Comparison of ENCODE assay signal across 22 mouse cellular contexts in the genomic region with DNA sequence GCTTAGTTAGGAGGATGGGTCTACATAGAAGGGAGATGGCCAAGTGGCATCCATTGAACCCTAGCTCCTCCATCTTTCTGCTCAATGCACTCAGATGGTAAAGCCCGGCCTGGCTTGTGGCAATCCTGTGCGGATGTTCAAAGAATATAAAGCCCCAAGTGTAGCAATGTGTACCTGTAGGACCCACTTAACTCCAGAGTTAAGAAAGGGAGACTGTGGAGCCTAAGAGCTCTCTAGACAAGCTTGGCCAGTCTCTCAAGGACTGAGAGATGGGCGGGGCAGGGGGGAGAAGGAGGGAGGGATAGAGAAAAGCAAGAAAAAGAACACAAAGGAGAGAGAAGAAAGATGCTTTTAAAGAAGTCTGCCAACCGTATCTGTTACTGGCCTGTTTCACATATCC. TPM values are rescaled to one million over a fixed set of nuclear protein-coding genes. Genes with fewer than 3 reads are reported as not detected.
DNase-seq lines count a peak whose midpoint lies in the region; ATAC-seq and TF ChIP-seq lines count a peak whose summit lies in the region.
"Had no signal": no experiment of that assay in that cellular context is flagged by ENCODE, and none has a peak within 500 bp of the region (broad histone marks: within the 10 kb centered on the region; RNA-seq: fewer than 3 reads in every experiment).

No protein-coding gene starts in this region.

- peak overlapping the region; percentile 21; the same call in 1 of the 2 replicates for H3K27ac ChIP-seq in lung, embryonic 14.5 days (ENCODE audit: low read depth)
- H3K27ac ChIP-seq in lung, embryonic 16.5 days (ENCODE audit: low read length) = no peak overlapping the region; the same call in 1 of the 2 replicates
- H3K27ac ChIP-seq in midbrain, embryonic 11.5 days (ENCODE audit: low read depth, low read length) = no peak overlapping the region
- no peak overlapping the region for H3K27ac ChIP-seq in midbrain, embryonic 16.5 days (ENCODE audit: low read length)
- H3K27ac ChIP-seq: embryonic facial prominence, embryonic 13.5 days; embryonic facial prominence, embryonic 15.5 days; forebrain, embryonic 10.5 days; forebrain, embryonic 12.5 days had no signal

- ATAC-seq in lung, embryonic 14.5 days (ENCODE audit: insufficient read depth) = peak; percentile 65; the same call in 1 of the 2 replicates
- peak; percentile 86 for ATAC-seq in lung, embryonic 16.5 days (ENCODE audit: low read depth)
- ATAC-seq in midbrain, embryonic 11.5 days (ENCODE audit: low FRiP score) = no peak
- no peak for ATAC-seq in midbrain, embryonic 16.5 days
- ATAC-seq: forebrain, embryonic 14.5 days had no signal

- TF ChIP-seq POLR2A in lung, adult 2 months (IDR thresholded peaks at IDR 0.05; ENCODE audit: borderline replicate concordance, extremely low read depth, low read depth, low read length) = no peak

- DNase-seq in lung, embryonic 14.5 days = peak; percentile 40
- DNase-seq in lung, postnatal 36 days = no peak
- no peak for DNase-seq in lung, adult 2 months
- peak; percentile 37 for DNase-seq in midbrain, embryonic 11.5 days (ENCODE audit: low spot score, missing footprints)
- DNase-seq: adrenal gland, adult 2 months; adrenal gland, postnatal 10 days; adrenal gland, postnatal 25 days; cerebellum, adult 11 months; cerebellum, adult 18-20 months; cerebellum, adult 8-10 months; cerebellum, adult 9-11 months; cerebellum, postnatal 14 days; cerebellum, postnatal 36 days; embryo, embryonic 11 days had no signal

- 57% methylated on average over 4 of the region's 4 CpGs for whole genome bisulfite sequencing in lung, embryonic 14.5 days
- 46% methylated on average over 4 of the region's 4 CpGs for WGBS in lung, embryonic 16.5 days
- WGBS in lung, adult 2 months = 58% methylated on average over 4 of the region's 4 CpGs
- 82% methylated on average over 4 of the region's 4 CpGs for WGBS in midbrain, embryonic 11.5 days
- WGBS in midbrain, embryonic 16.5 days = 71% methylated on average over 4 of the region's 4 CpGs

- H3K4me1 ChIP-seq in lung, embryonic 14.5 days (ENCODE audit: insufficient read depth) = peaks cover 16% of the 10 kb centered on the region
- peaks cover 16% of the 10 kb centered on the region for H3K4me1 ChIP-seq in lung, embryonic 16.5 days (replicated peaks; ENCODE audit: control insufficient read depth, insufficient read depth, low read length)
- H3K4me1 ChIP-seq in lung, adult 2 months (ENCODE audit: control insufficient read depth, insufficient read depth, low read length) = no peaks in the 10 kb centered on the region
- peaks cover 9% of the 10 kb centered on the region for H3K4me1 ChIP-seq in midbrain, embryonic 11.5 days (ENCODE audit: control insufficient read depth, insufficient read depth, low read length)
- peaks cover 20% of the 10 kb centered on the region for H3K4me1 ChIP-seq in midbrain, embryonic 16.5 days (ENCODE audit: control insufficient read depth, insufficient read depth, low read length)

- H3K27me3 ChIP-seq in lung, embryonic 14.5 days (ENCODE audit: insufficient read depth, low read length) = 0 out of 2 replicates have a peak, but pooled peaks cover 2% of the 10 kb centered on the region
- peaks cover 5% of the 10 kb centered on the region; the same call in 1 of the 2 replicates for H3K27me3 ChIP-seq in lung, embryonic 16.5 days (ENCODE audit: control insufficient read depth, insufficient read depth, low read depth, low read length)
- H3K27me3 ChIP-seq in midbrain, embryonic 11.5 days (ENCODE audit: control insufficient read depth, insufficient read depth, low read length) = no peaks in the 10 kb centered on the region
- H3K27me3 ChIP-seq in midbrain, embryonic 16.5 days (ENCODE audit: control insufficient read depth, insufficient read depth, low read depth, low read length) = peaks cover 3% of the 10 kb centered on the region; the same call in 1 of the 2 replicates

- H3K4me2 ChIP-seq in lung, embryonic 14.5 days = no peak overlapping the region
- H3K4me2 ChIP-seq in lung, embryonic 16.5 days (ENCODE audit: low read depth, low read length) = no peak overlapping the region
- H3K4me2 ChIP-seq in midbrain, embryonic 11.5 days = no peak overlapping the region
- H3K4me2 ChIP-seq in midbrain, embryonic 16.5 days (ENCODE audit: low read length) = no peak overlapping the region
- H3K4me2 ChIP-seq: embryonic facial prominence, embryonic 13.5 days; embryonic facial prominence, embryonic 15.5 days; forebrain, embryonic 12.5 days had no signal

- H3K36me3 ChIP-seq in lung, embryonic 14.5 days (ENCODE audit: insufficient read depth) = no peaks in the 10 kb centered on the region
- H3K36me3 ChIP-seq in lung, embryonic 16.5 days (ENCODE audit: control insufficient read depth, insufficient read depth, low read length) = no peaks in the 10 kb centered on the region
- no peaks in the 10 kb centered on the region for H3K36me3 ChIP-seq in midbrain, embryonic 11.5 days (ENCODE audit: control insufficient read depth, insufficient read depth, low read length)
- H3K36me3 ChIP-seq in midbrain, embryonic 16.5 days (ENCODE audit: control insufficient read depth, insufficient read depth, low read length) = no peaks in the 10 kb centered on the region
- H3K36me3 ChIP-seq: embryonic facial prominence, embryonic 13.5 days; embryonic facial prominence, embryonic 15.5 days; forebrain, embryonic 10.5 days; forebrain, embryonic 12.5 days had no signal

- H3K9me3 ChIP-seq in lung, embryonic 14.5 days (ENCODE audit: low read depth, low read length) = no peaks in the 10 kb centered on the region
- H3K9me3 ChIP-seq in lung, embryonic 16.5 days (ENCODE audit: control insufficient read depth, low read length) = no peaks in the 10 kb centered on the region; the same call in 1 of the 2 replicates
- no peaks in the 10 kb centered on the region for H3K9me3 ChIP-seq in midbrain, embryonic 11.5 days (ENCODE audit: control insufficient read depth, low read length)
- no peaks in the 10 kb centered on the region for H3K9me3 ChIP-seq in midbrain, embryonic 16.5 days (replicated peaks; ENCODE audit: control insufficient read depth, low read length, poor library complexity, severe bottlenecking)
- H3K9me3 ChIP-seq: embryonic facial prominence, embryonic 13.5 days; embryonic facial prominence, embryonic 15.5 days; forebrain, embryonic 10.5 days; forebrain, embryonic 12.5 days had no signal

- TF ChIP-seq CTCF in lung, embryonic 14.5 days (IDR thresholded peaks at IDR 0.05; ENCODE audit: low read depth) = no peak
- TF ChIP-seq CTCF in lung, adult 2 months (IDR thresholded peaks at IDR 0.05; ENCODE audit: insufficient read depth, low read length) = no peak

- H3K9ac ChIP-seq in lung, embryonic 14.5 days = no peak overlapping the region
- no peak overlapping the region for H3K9ac ChIP-seq in lung, embryonic 16.5 days (ENCODE audit: low read length)
- H3K9ac ChIP-seq in midbrain, embryonic 11.5 days (ENCODE audit: low read length) = no peak overlapping the region
- no peak overlapping the region for H3K9ac ChIP-seq in midbrain, embryonic 16.5 days (ENCODE audit: low read depth, low read length)
- H3K9ac ChIP-seq: embryonic facial prominence, embryonic 13.5 days; embryonic facial prominence, embryonic 15.5 days; forebrain, embryonic 12.5 days had no signal

- no peak overlapping the region for H3K4me3 ChIP-seq in lung, embryonic 14.5 days (ENCODE audit: low read depth, low read length)
- H3K4me3 ChIP-seq in lung, embryonic 16.5 days (ENCODE audit: low read length) = no peak overlapping the region
- no peak overlapping the region for H3K4me3 ChIP-seq in lung, adult 2 months (replicated peaks; ENCODE audit: extremely low read depth, low read depth, low read length)
- H3K4me3 ChIP-seq in midbrain, embryonic 11.5 days (ENCODE audit: low read depth, low read length) = no peak overlapping the region
- no peak overlapping the region for H3K4me3 ChIP-seq in midbrain, embryonic 16.5 days (ENCODE audit: low read depth, low read length)
- H3K4me3 ChIP-seq: embryonic facial prominence, embryonic 13.5 days; embryonic facial prominence, embryonic 15.5 days; erythroblast, embryonic 14.5 days; forebrain, embryonic 10.5 days; forebrain, embryonic 12.5 days had no signal

RNA-seq across cellular contexts. Expression of gene Mgmt, which starts 27.9 kb away (rescaled TPM):
- 5.2 and 5.4 TPM in 2 replicates for polyA plus RNA-seq in lung, embryonic 14.5 days (2014; fragmentation: Nextera tagmentation; extraction: Ambion mirVana)
- polyA plus RNA-seq in lung, embryonic 16.5 days (2015; fragmentation: Nextera tagmentation; extraction: Ambion mirVana) = 4.8 and 6.1 TPM in 2 replicates
- 1.7 and 1.8 TPM in 2 replicates for polyA plus RNA-seq in lung, adult 2 months (2012; rRNA removed)
- 3.0 and 3.7 TPM in 2 replicates for polyA plus RNA-seq in midbrain, embryonic 11.5 days (2014; fragmentation: Nextera tagmentation; extraction: Ambion mirVana)
- polyA plus RNA-seq in midbrain, embryonic 16.5 days (2015; fragmentation: Nextera tagmentation; extraction: Ambion mirVana) = 0.85 and 0.98 TPM in 2 replicates

Comparison
In these comparisons a context has a peak if more than half of its experiments do, and no peak if none do; other contexts are left out.
1. DNase-seq: peak in lung, embryonic 14.5 days (single experiment) and midbrain, embryonic 11.5 days (single experiment); none in lung, postnatal 36 days (single experiment) and lung, adult 2 months (single experiment).
2. ATAC-seq: peak in lung, embryonic 14.5 days (single experiment) and lung, embryonic 16.5 days (single experiment); none in midbrain, embryonic 11.5 days (single experiment) and midbrain, embryonic 16.5 days (single experiment).